Mouse (Mus musculus) myocyte (in vitro differentiated cells): ENCODE measurements around the gene Cnfn. TPM values are rescaled to one million over a fixed set of nuclear protein-coding genes. Genes with fewer than 3 reads are reported as not detected.

Experiments
- H3K27me3 ChIP-seq: one replicate; pipeline ENCODE4 v1.6.1; 2011; ENCODE audit not compliant: control insufficient read depth, insufficient read depth, insufficient read length
- H3K36me3 ChIP-seq: one replicate; pipeline ENCODE4 v1.6.1; 2011; ENCODE audit not compliant: control insufficient read depth, insufficient read depth
- H3K4me2 ChIP-seq: one replicate; pipeline ENCODE4 v1.6.1; 2011; ENCODE audit warnings: low read depth, control low read depth
- H3K4me3 ChIP-seq: one replicate; pipeline ENCODE4 v1.5.1; 2011; ENCODE audit warnings: mild to moderate bottlenecking, control low read depth, moderate library complexity
- H3K79me2 ChIP-seq: one replicate; pipeline ENCODE4 v1.6.1; 2011; ENCODE audit not compliant: control insufficient read depth, insufficient read depth
- H3ac ChIP-seq: one replicate; pipeline ENCODE4 v1.6.1; 2011; ENCODE audit not compliant: control insufficient read depth, insufficient read length
- CEBPB ChIP-seq: IDR thresholded peaks from 2 replicates; pipeline ENCODE4 v1.6.1; 2011; ENCODE audit warnings: mild to moderate bottlenecking, moderate library complexity; ENCODE audit not compliant: poor library complexity, insufficient read depth, severe bottlenecking
- E2F4 ChIP-seq: IDR thresholded peaks from one replicate; pipeline ENCODE4 v1.6.1; 2011; ENCODE audit warnings: mild to moderate bottlenecking, control low read depth, moderate library complexity; ENCODE audit not compliant: insufficient read depth
- MAX ChIP-seq: IDR thresholded peaks from one replicate; pipeline ENCODE4 v1.6.1; 2011; ENCODE audit warnings: low read depth, mild to moderate bottlenecking, control low read depth
- MYOD1 ChIP-seq, 3 experiments: IDR thresholded peaks; one replicate each; pipeline ENCODE4 v1.6.1; 2011; ENCODE audit warnings: control low read depth in 2 of 3, low read depth in 2 of 3, mild to moderate bottlenecking in 2 of 3, moderate library complexity in 1 of 3; ENCODE audit not compliant: insufficient read length in 2 of 3, control insufficient read depth in 1 of 3
- MYOG ChIP-seq, 3 experiments: IDR thresholded peaks; one replicate each; pipeline ENCODE4 v1.6.1; 2011; ENCODE audit warnings: control low read depth in 2 of 3, low read depth in 2 of 3, mild to moderate bottlenecking in 2 of 3; ENCODE audit not compliant: insufficient read length in 2 of 3, control insufficient read depth in 1 of 3, insufficient read depth in 1 of 3
- POLR2A ChIP-seq: IDR thresholded peaks from one replicate; pipeline ENCODE4 v1.6.1; 2011; ENCODE audit warnings: low read depth, mild to moderate bottlenecking, control low read depth, moderate library complexity; ENCODE audit not compliant: insufficient read length
- POLR2AphosphoS2 ChIP-seq: IDR thresholded peaks from one replicate; pipeline ENCODE4 v1.6.1; 2011; ENCODE audit warnings: low read depth, control low read depth; ENCODE audit not compliant: insufficient read length
- REST ChIP-seq: IDR thresholded peaks from one replicate; pipeline ENCODE4 v1.6.1; 2011; ENCODE audit warnings: mild to moderate bottlenecking, control low read depth, moderate library complexity; ENCODE audit not compliant: insufficient read depth, insufficient read length
- SRF ChIP-seq: IDR thresholded peaks from one replicate; pipeline ENCODE4 v1.6.1; 2011; ENCODE audit warnings: low read depth; ENCODE audit not compliant: control insufficient read depth, insufficient read length
- TCF12 ChIP-seq: IDR thresholded peaks from one replicate; pipeline ENCODE4 v1.6.1; 2011; ENCODE audit warnings: mild to moderate bottlenecking, control low read depth; ENCODE audit not compliant: poor library complexity, insufficient read depth, severe bottlenecking
- TCF3 ChIP-seq: IDR thresholded peaks from one replicate; pipeline ENCODE4 v1.6.1; 2011; ENCODE audit warnings: low read depth, control low read depth; ENCODE audit not compliant: insufficient read length
- USF1 ChIP-seq: IDR thresholded peaks from one replicate; pipeline ENCODE4 v1.6.1; 2011; ENCODE audit warnings: low read depth, mild to moderate bottlenecking, control low read depth, moderate library complexity
- polyA plus RNA-seq: library from polyadenylated mRNA; unstranded; fragments of >200 nt; fragmentation: generic; extraction: Trizol; gene quantifications from one replicate; pipeline ENCODE4 v1.2.1, GENCODE M21; 2012; ENCODE audit warnings: missing spikeins

Gene Cnfn
- polyA plus RNA-seq, 1 experiment: not detected

DNA sequence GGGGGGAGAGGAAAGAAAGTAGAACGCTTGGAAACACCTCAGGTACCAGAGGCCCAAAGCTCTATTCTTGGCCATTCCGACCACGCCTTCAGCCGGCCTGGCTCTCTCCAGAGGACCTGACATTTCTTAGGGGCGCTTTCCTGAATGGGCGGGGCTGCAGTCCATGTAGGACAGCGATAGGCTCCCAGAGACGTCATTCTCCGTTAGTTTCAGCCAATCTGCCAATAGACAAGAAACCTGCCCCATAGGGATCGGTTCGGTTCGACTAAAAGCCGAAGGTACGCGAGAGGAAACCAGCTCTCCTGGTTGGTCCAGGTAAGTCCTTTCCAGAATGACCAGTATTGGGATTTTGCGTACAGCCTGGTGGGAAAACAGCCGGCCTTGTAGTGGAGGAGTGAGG is 7.0 kb upstream of the Cnfn start:
- no peak for TF ChIP-seq E2F4
- H3K36me3 ChIP-seq: no peaks in the 10 kb centered on the region

DNA sequence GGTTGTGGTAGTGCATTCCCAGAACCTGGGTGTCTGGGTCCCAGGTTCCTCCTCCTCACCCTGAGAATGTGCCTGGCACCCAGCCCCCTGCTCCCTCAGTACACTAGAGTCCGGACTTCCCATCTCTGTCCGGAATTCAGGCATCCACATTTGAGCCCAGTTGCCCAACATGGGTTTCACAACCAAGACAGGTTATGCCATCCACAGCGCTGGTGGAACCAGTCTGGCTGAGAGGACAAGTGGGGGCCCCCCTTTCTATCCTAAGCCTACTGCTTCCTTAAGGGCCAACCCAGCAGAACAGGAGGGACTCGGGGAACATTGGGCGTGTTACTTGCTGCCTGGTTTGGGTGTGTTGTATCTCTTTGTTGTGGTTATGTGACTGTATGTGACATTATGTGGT is 2.9 kb upstream of the Cnfn start:
- Histone ChIP-seq H3ac (no peak overlapping the region), H3K27me3 (peaks cover 15% of the 10 kb centered on the region), H3K4me3 (no peak overlapping the region), H3K4me2 (no peak overlapping the region), H3K79me2 (no peaks in the 10 kb centered on the region), H3K36me3 (no peaks in the 10 kb centered on the region)
- TF ChIP-seq POLR2AphosphoS2 (no peak), SRF (no peak), E2F4 (no peak), TCF3 (no peak), MYOG (IDR thresholded peaks at IDR 0.05; ENCODE audit: control insufficient read depth in 1 of 3, insufficient read depth in 1 of 3, insufficient read length in 2 of 3, low read depth in 2 of 3) (no peak)

More for the DNA sequence above, 7.0 kb upstream of the Cnfn start:
- H3K4me2 ChIP-seq: peak overlapping the region; percentile 83
- H3ac ChIP-seq: no peak overlapping the region
- H3K4me3 ChIP-seq: peak overlapping the region; percentile 27
- H3K79me2 ChIP-seq: no peaks in the 10 kb centered on the region
- H3K27me3 ChIP-seq: no peaks in the 10 kb centered on the region

DNA sequence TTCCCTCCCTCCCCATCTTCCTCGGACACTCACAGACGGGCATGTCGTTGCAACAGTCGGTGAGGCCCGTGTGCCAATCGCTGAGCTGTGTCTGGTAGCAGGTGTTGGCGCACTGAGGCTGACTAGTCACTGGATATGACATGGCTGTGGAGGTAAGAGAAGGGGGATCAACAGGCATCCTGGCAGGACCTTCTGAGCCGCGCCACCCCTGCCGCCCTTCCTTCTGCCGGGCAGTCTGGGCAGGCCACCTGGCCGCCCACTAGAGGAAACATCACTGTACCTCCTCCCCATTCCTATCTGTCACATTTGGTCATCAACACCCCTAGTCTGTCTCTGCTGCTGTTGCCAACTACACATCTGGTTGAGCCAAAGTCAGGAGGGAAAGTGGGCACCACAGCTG is 1.2 kb downstream of the Cnfn start:
- TF ChIP-seq REST (no peak), SRF (no peak), POLR2A (no peak), MYOD1 (IDR thresholded peaks at IDR 0.05; ENCODE audit: control insufficient read depth in 1 of 3, insufficient read length in 2 of 3, low read depth in 2 of 3) (no peak), USF1 (no peak), MAX (no peak), TCF12 (no peak), E2F4 (no peak), POLR2AphosphoS2 (no peak), MYOG (IDR thresholded peaks at IDR 0.05; ENCODE audit: control insufficient read depth in 1 of 3, insufficient read depth in 1 of 3, insufficient read length in 2 of 3, low read depth in 2 of 3) (no peak), TCF3 (no peak), CEBPB (no peak)
- Histone ChIP-seq H3K4me2 (no peak overlapping the region), H3K4me3 (no peak overlapping the region), H3K79me2 (no peaks in the 10 kb centered on the region), H3ac (no peak overlapping the region), H3K27me3 (peaks cover 15% of the 10 kb centered on the region), H3K36me3 (no peaks in the 10 kb centered on the region)

DNA sequence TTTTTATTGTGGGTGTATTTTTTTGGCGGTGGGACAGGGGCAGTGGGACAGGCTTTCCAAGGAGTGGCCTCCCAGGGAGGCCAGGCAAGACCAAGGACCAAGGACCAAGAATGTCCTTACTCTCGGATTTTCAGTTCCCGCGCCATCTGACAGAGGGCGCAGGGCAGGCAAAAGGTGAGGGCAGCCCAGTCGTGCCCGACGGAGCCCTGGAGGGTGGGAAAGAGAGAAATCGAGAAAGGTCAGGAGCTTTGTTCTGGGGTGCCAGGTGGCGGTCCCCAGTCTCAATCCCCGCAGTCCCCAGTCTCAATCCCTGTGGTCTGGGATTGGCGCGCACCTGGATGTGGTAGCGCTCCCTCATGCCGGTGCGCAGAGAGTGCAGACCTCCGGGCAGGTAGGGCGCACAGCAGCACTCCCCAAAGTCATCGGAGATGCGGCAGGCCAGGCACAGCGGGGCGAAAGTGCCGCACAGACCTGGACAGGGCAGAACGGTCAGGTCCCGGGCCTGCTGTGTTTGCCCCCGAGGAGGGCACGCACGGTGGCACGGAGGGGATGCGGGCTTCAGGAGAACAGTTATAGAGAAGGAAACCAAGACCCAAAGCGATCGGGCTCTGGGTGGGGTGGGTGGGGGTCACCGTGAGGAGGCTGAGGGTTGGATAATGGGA is 1.8 kb downstream of the Cnfn start:
- H3K79me2 ChIP-seq: no peaks in the 10 kb centered on the region
- no peak overlapping the region for H3K4me3 ChIP-seq

DNA sequence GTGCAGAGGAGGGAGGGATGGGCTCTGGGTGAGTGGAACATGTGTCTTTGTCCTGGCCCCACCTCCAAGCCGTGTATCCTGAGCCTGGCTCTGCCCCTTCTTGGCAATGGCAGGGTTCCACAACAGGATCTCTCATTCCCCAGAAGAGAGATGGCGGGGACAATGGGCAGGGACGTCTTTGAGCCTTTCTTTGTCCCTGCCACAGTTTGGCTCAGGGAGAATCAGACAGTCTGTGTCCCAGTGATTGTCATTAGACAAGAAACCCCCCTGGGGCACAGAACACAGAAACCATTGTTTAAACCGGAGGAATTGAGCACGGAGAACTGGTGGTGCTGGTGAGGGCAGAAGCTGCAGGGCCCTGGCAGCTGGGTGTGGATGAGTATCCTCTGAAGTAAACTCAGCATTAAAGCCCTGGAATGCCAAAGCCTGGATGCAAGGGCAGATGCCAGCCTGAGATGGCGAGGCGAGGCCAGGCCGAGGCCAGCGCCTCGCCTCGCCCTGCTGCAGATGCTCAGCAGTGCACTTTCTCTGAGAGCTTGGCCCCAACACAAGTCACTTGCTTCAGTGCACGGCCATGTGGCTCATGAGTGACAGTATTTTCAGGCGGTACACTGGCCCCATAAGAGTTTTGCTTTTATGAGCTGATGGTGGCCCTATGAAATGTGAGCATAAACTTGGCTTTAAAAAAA is 3.4 kb downstream of the Cnfn start:
- no peak for TF ChIP-seq E2F4
- no peak for TF ChIP-seq POLR2A
- no peak for TF ChIP-seq MYOD1 (IDR thresholded peaks at IDR 0.05; ENCODE audit: control insufficient read depth in 1 of 3, insufficient read length in 2 of 3, low read depth in 2 of 3)
- TF ChIP-seq MAX: no peak
- peak; percentile 20 for TF ChIP-seq POLR2AphosphoS2
- Histone ChIP-seq H3K4me2 (no peak overlapping the region), H3K4me3 (no peak overlapping the region), H3K79me2 (no peaks in the 10 kb centered on the region), H3ac (no peak overlapping the region), H3K27me3 (peaks cover 15% of the 10 kb centered on the region), H3K36me3 (no peaks in the 10 kb centered on the region)

More for the DNA sequence above, 1.8 kb downstream of the Cnfn start:
- no peak overlapping the region for H3ac ChIP-seq
- no peak overlapping the region for H3K4me2 ChIP-seq
- H3K27me3 ChIP-seq: peaks cover 15% of the 10 kb centered on the region
- TF ChIP-seq TCF3 (no peak), REST (no peak), USF1 (no peak), E2F4 (no peak)
- H3K36me3 ChIP-seq: no peaks in the 10 kb centered on the region

DNA sequence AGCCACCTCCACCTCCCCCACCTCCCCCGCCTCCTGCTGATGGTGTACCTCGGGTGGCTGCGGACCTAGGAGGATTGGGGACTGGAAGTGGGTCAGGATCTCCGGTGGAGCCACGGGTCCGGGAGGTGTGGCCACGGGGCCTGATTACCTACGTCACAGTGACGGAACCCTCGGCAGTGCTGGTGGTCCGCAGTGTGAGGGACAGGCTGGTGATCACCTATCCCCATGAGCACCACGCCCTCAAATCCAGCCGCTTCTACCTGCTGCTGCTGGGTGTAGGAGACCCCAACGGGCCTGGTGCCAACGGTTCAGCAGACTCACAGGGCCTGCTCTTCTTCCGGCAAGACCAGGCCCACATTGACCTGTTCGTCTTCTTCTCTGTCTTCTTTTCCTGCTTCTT is 5.9 kb downstream of the Cnfn start:
- no peak overlapping the region for H3K4me3 ChIP-seq
- no peak overlapping the region for H3ac ChIP-seq
- TF ChIP-seq TCF3 (no peak), CEBPB (no peak), MYOD1 (IDR thresholded peaks at IDR 0.05; ENCODE audit: control insufficient read depth in 1 of 3, insufficient read length in 2 of 3, low read depth in 2 of 3) (no peak)
- H3K4me2 ChIP-seq: no peak overlapping the region
- H3K36me3 ChIP-seq: no peaks in the 10 kb centered on the region
- no peaks in the 10 kb centered on the region for H3K79me2 ChIP-seq
- peaks cover 11% of the 10 kb centered on the region for H3K27me3 ChIP-seq
